Mouse (Mus musculus) embryo, embryonic 10 days (tissue): ENCODE measurements around the gene Gm9945.

Source experiments
- DNase-seq: peaks from one replicate; pipeline ENCODE4 v3.0.0-alpha.2; 2015; ENCODE audit warnings: low spot score

Gene Gm9945

GRCm38 (mm10) chr11:53479783-53480301 is at the start of gene Gm9945, which contains the start of gene Sowaha:
TSS of gene Gm9945 (plus strand) at chr11:53480166.
TSS of gene Sowaha (minus strand) at chr11:53480274.
- DNase-seq: no peak

GRCm38 (mm10) chr11:53430300-53430669 is 49.7 kb upstream of the Gm9945 start:
- peak; percentile 46 for DNase-seq

GRCm38 (mm10) chr11:53430670-53431346 is 49.2 kb upstream of the Gm9945 start, which contains the start of the genes Uqcrq and Gdf9:
TSS of gene Uqcrq (minus strand) at chr11:53430831.
TSS of gene Gdf9 (plus strand) at chr11:53431023.
- DNase-seq: peak; percentile 100

- peak; percentile 10 for DNase-seq
Observed at GRCm38 (mm10) chr11:53431347-53432056, 48.5 kb upstream of the Gm9945 start.

- no peak for DNase-seq
Observed at GRCm38 (mm10) chr11:53433057-53433456, 46.9 kb upstream of the Gm9945 start.

- DNase-seq: no peak
Observed at GRCm38 (mm10) chr11:53435504-53435903, 44.5 kb upstream of the Gm9945 start.

GRCm38 (mm10) chr11:53436338-53436737 is 43.6 kb upstream of the Gm9945 start:
- DNase-seq: no peak

- DNase-seq: peak; percentile 18
Observed at GRCm38 (mm10) chr11:53441921-53442320, 38.0 kb upstream of the Gm9945 start.

GRCm38 (mm10) chr11:53443861-53444260 is 36.1 kb upstream of the Gm9945 start:
- DNase-seq: peak; percentile 20

GRCm38 (mm10) chr11:53445562-53445961 is 34.4 kb upstream of the Gm9945 start:
- DNase-seq: no peak

GRCm38 (mm10) chr11:53446183-53446582 is 33.8 kb upstream of the Gm9945 start:
- no peak for DNase-seq

- no peak for DNase-seq
Observed at GRCm38 (mm10) chr11:53447996-53448395, 32.0 kb upstream of the Gm9945 start.

GRCm38 (mm10) chr11:53448529-53448928 is 31.4 kb upstream of the Gm9945 start:
- DNase-seq: no peak

GRCm38 (mm10) chr11:53450070-53450705 is 29.8 kb upstream of the Gm9945 start:
- no peak for DNase-seq

- no peak for DNase-seq
Observed at GRCm38 (mm10) chr11:53451361-53451760, 28.6 kb upstream of the Gm9945 start.

GRCm38 (mm10) chr11:53452396-53452795 is 27.6 kb upstream of the Gm9945 start:
- no peak for DNase-seq

GRCm38 (mm10) chr11:53453031-53453430 is 26.9 kb upstream of the Gm9945 start:
- DNase-seq: no peak

- peak; percentile 79 for DNase-seq
Observed at GRCm38 (mm10) chr11:53456474-53457371, 23.2 kb upstream of the Gm9945 start, which contains the start of the genes Gm10447 and Shroom1. TSS of gene Gm10447 (minus strand) at chr11:53457110. TSS of gene Shroom1 (plus strand) at chr11:53457205.

- peak; percentile 16 for DNase-seq
Observed at GRCm38 (mm10) chr11:53457372-53457954, 22.5 kb upstream of the Gm9945 start.

GRCm38 (mm10) chr11:53458996-53459395 is 21.0 kb upstream of the Gm9945 start:
- no peak for DNase-seq

- DNase-seq: no peak
Observed at GRCm38 (mm10) chr11:53460192-53460591, 19.8 kb upstream of the Gm9945 start.
